In genomic region chr2:120187583-120187982, GRCm38 (mm10) we compare ENCODE assay signal across 16 mouse cellular contexts. TPM values are rescaled to one million over a fixed set of nuclear protein-coding genes. Genes with fewer than 3 reads are reported as not detected.
DNase-seq lines count a peak whose midpoint lies in the region; TF ChIP-seq lines count a peak whose summit lies in the region.
"Had no signal": no experiment of that assay in that cellular context is flagged by ENCODE, and none has a peak within 500 bp of the region (broad histone marks: within the 10 kb centered on the region; RNA-seq: fewer than 3 reads in every experiment).

No protein-coding gene starts in this region.

- peak; percentile 50 for TF ChIP-seq CTCF in layer of hippocampus, adult 2 months (conservative IDR thresholded peaks at IDR 0.05)

- peak; percentile 13 for DNase-seq in embryo, embryonic 10.5 days (ENCODE audit: low spot score)
- no peak for DNase-seq in embryo, embryonic 10 days (ENCODE audit: low spot score)
- no peak for DNase-seq in layer of hippocampus, adult 2 months (ENCODE audit: low spot score in 2 of 2)
- DNase-seq in layer of hippocampus, postnatal 36 days: no peak
- DNase-seq in 3T3-L1 (ENCODE audit: low read depth, low spot score) (peak; percentile 8), R1 (ENCODE audit: low read depth, low spot score) (peak; percentile 68)
- DNase-seq in urinary bladder, postnatal 25 days (ENCODE audit: low spot score): no peak
- DNase-seq in left cerebral cortex, postnatal 14 days (ENCODE audit: low spot score in 2 of 2): no peak
- DNase-seq: B cell, adult 2 months; cerebellum, adult 9-10 months; heart, adult 11 months; lung, postnatal 14 days; thymus, postnatal 14 days had no signal

- H3K27ac ChIP-seq in layer of hippocampus, adult 2 months: no peak overlapping the region
- H3K27ac ChIP-seq: embryonic facial prominence, embryonic 12.5 days; limb, embryonic 13.5 days; midbrain, embryonic 13.5 days had no signal

- no peak overlapping the region for H3K4me3 ChIP-seq in layer of hippocampus, adult 2 months
- H3K4me3 ChIP-seq: embryonic facial prominence, embryonic 12.5 days; limb, embryonic 13.5 days; midbrain, embryonic 13.5 days had no signal

- intact Hi-C loops in left cerebral cortex, postnatal 14 days (cut with DNase I): no loop called here

RNA-seq across cellular contexts. Expression of gene Ehd4, which starts 33.2 kb away (rescaled TPM):
- total RNA-seq in layer of hippocampus, adult 2 months (2021): 1 to 10 TPM; 5.4 to 7.6 TPM
- 1 to 10 TPM; 7.6 to 7.7 TPM for total RNA-seq in layer of hippocampus, postnatal 36 days (2021)
- 10 to 100 TPM; 11.6 TPM for total RNA-seq in left cerebral cortex, postnatal 14 days (2021)

RNA-seq across cellular contexts. Expression of gene Pla2g4e, which starts 57.6 kb away (rescaled TPM):
- 10 to 100 TPM; 11.9 to 12.1 TPM for total RNA-seq in layer of hippocampus, adult 2 months (2021)
- total RNA-seq in layer of hippocampus, postnatal 36 days (2021): 10 to 100 TPM; 10.2 to 10.3 TPM
- total RNA-seq in left cerebral cortex, postnatal 14 days (2021): 10 to 100 TPM; 27.3 to 30.2 TPM

Comparison
In these comparisons a context has a peak if more than half of its experiments do, and no peak if none do; other contexts are left out.
1. DNase-seq: peak in embryo, embryonic 10.5 days (single experiment), 3T3-L1 (single experiment) and R1 (single experiment); none in embryo, embryonic 10 days (single experiment), layer of hippocampus, adult 2 months (0 of 2), layer of hippocampus, postnatal 36 days (0 of 2), urinary bladder, postnatal 25 days (single experiment) and left cerebral cortex, postnatal 14 days (0 of 2).